Mouse (Mus musculus) intestine, postnatal 0 days (tissue): ENCODE measurements around the gene Rad51b. TPM values are rescaled to one million over a fixed set of nuclear protein-coding genes. Genes with fewer than 3 reads are reported as not detected.

ENCODE experiments used
- ATAC-seq: fragments of 200-750 bp; cut with Nextera tagmentation; 2 replicates; pipeline ENCODE4 v1.8.0; 2017; ENCODE audit warnings: mild to moderate bottlenecking, moderate TSS enrichment, moderate library complexity
- H3K27ac ChIP-seq: fragments of 300-500 bp; sonication (generic); 2 replicates; pipeline ENCODE4 v1.5.1; 2014; ENCODE audit warnings: mild to moderate bottlenecking, low read depth, low read length, moderate library complexity
- H3K27me3 ChIP-seq: fragments of 300-500 bp; sonication (generic); replicated peaks from 2 replicates; pipeline ENCODE4 v1.6.1; 2014; ENCODE audit warnings: low read length, mixed read lengths; ENCODE audit not compliant: control insufficient read depth, insufficient read depth
- H3K36me3 ChIP-seq: fragments of 300-500 bp; sonication (generic); 2 replicates; pipeline ENCODE4 v1.6.1; 2014; ENCODE audit warnings: mild to moderate bottlenecking, moderate library complexity; ENCODE audit not compliant: control insufficient read depth, insufficient read depth
- H3K4me1 ChIP-seq: fragments of 300-500 bp; sonication (generic); replicated peaks from 2 replicates; pipeline ENCODE4 v1.6.1; 2014; ENCODE audit warnings: antibody characterized with exemption, low read length, mixed read lengths; ENCODE audit not compliant: control insufficient read depth, insufficient read depth
- H3K4me2 ChIP-seq: fragments of 300-500 bp; sonication (generic); replicated peaks from 2 replicates; pipeline ENCODE4 v1.6.1; 2014; ENCODE audit warnings: low read depth, mild to moderate bottlenecking, moderate library complexity
- H3K4me3 ChIP-seq: fragments of 300-500 bp; sonication (generic); 2 replicates; pipeline ENCODE4 v1.5.1; 2014; ENCODE audit warnings: low read depth, low read length
- H3K9ac ChIP-seq: fragments of 300-500 bp; sonication (generic); 2 replicates; pipeline ENCODE4 v1.6.1; 2014; ENCODE audit warnings: mild to moderate bottlenecking, low read depth, low read length
- H3K9me3 ChIP-seq: fragments of 300-500 bp; sonication (generic); 2 replicates; pipeline ENCODE4 v1.6.1; 2016; ENCODE audit warnings: mixed run types; ENCODE audit not compliant: control insufficient read depth
- CTCF ChIP-seq: sonication (generic); IDR thresholded peaks from 2 replicates; pipeline ENCODE4 v1.5.1; 2016; ENCODE audit warnings: low read depth, mild to moderate bottlenecking, control low read depth, antibody characterized with exemption, moderate library complexity
- WGBS: fragments of 180-500 bp; shearing (Covaris S2); extraction: QIAGEN DNeasy Blood & Tissue Kit; methylation state at CpG from one replicate; pipeline ENCODE4 v1.1.7; 2014; 5-methylcytosine and 5-hydroxymethylcytosine counted together
- polyA plus RNA-seq: library from polyadenylated mRNA; unstranded; fragments of >200 nt; fragmentation: Nextera tagmentation; extraction: Ambion mirVana; gene quantifications from 2 replicates; pipeline ENCODE4 v1.2.1, GENCODE M21; 2015

The Rad51b gene
- polyA plus RNA-seq, 1 experiment from 2014 or later: 1.9 TPM

DNA sequence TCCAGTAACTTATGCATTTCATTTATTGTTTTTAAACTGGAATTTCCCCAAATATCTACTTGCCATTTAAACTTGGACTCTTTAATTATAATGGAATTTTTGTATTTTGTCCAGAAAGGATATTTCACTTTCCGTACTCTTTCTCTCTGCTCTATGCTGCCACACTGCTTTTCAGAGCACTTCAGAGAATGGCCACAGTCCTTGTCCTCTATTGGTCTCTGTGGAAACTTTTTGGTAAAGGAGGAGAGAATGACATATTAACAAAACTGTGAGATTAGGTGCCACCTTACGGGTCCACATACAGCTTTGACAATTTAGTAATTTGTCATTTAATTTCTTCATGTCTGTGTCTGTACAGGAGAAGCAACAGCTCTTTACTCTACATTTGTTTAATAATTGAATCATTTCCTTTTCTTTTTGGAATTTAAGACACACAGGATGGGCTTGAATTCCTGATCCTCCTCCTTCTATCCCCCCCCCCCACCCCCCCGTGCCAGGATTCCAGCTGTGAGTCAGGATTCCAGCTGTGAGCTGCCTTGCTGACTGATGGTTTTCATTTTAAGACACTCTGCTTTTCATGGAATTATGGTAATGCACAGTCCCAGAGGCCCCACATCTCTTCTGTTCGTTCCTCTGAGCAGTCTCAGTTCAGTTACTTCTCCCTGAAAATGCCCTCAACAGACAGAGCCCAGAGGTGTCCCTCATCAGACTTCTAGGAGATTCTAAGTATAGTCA is 112.2 kb downstream of the Rad51b start:
- Histone ChIP-seq H3K9ac (no peak overlapping the region), H3K27me3 (no peaks in the 10 kb centered on the region), H3K36me3 (no peaks in the 10 kb centered on the region), H3K4me3 (no peak overlapping the region), H3K27ac (no peak overlapping the region), H3K4me1 (no peaks in the 10 kb centered on the region), H3K4me2 (no peak overlapping the region), H3K9me3 (no peaks in the 10 kb centered on the region)
- ATAC-seq: no peak
- 69% methylated on average over 3 of the region's 4 CpGs for WGBS
- no peak for TF ChIP-seq CTCF

DNA sequence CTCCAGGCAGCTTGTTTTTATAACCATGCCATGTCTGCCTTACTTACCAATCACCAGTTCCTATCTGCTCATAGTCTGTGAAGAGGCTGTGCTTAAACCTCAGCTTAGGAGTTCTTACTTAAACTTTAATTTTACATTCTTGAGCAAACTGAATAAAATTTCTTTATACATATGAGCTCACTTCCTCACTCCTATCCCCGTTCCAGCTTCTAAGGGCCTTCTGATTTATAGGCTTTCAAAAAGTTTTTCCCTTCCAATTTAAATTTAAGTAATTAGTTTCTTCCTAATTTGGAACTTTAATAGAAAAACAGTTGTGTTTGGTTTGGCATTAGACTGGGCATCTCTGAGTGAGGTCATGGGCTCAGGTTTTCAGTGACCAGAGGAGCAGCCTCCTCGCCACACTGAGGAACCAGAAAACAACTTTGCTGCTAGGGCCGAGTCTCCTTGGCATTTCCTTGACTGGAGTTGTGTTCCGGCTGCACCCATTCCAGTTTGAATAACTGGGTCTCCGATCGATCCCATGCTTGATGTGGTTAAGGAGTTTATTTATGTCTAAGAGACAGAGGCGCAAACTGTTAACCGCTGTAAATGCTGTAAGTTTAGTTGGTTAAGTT is 115.9 kb downstream of the Rad51b start:
- Histone ChIP-seq H3K27ac (no peak overlapping the region), H3K27me3 (no peaks in the 10 kb centered on the region), H3K4me2 (no peak overlapping the region), H3K36me3 (no peaks in the 10 kb centered on the region), H3K9ac (no peak overlapping the region), H3K4me3 (no peak overlapping the region), H3K4me1 (no peaks in the 10 kb centered on the region), H3K9me3 (no peaks in the 10 kb centered on the region)
- WGBS: 70% methylated on average over 8 of the region's 8 CpGs
- no peak for TF ChIP-seq CTCF
- ATAC-seq: no peak

DNA sequence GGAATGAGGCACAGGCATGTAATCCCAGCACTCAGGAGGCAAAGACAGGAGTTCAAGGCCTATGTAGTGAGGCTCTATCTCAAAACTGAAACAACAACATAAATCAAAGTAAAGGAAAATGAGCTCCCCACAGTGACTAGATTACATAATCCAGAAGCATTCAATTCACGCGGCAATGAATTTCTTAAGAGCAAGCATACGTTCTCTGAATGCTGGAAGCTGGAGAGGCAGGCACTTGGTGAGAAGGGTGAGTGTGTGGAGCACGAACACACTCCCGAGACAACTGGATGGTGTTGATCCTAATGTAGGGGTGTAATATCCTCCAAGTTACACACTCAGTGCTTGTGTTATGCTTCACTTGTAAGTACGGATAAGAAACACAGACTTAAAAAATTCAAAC is 120.3 kb downstream of the Rad51b start:
- no peak overlapping the region for H3K4me2 ChIP-seq
- no peak overlapping the region for H3K4me3 ChIP-seq
- 70% methylated on average over 6 of the region's 6 CpGs for WGBS
- no peaks in the 10 kb centered on the region for H3K27me3 ChIP-seq
- H3K27ac ChIP-seq: no peak overlapping the region
- H3K4me1 ChIP-seq: no peaks in the 10 kb centered on the region
- no peaks in the 10 kb centered on the region for H3K36me3 ChIP-seq
- TF ChIP-seq CTCF: no peak
- H3K9ac ChIP-seq: no peak overlapping the region
- no peak for ATAC-seq
- H3K9me3 ChIP-seq: no peaks in the 10 kb centered on the region

DNA sequence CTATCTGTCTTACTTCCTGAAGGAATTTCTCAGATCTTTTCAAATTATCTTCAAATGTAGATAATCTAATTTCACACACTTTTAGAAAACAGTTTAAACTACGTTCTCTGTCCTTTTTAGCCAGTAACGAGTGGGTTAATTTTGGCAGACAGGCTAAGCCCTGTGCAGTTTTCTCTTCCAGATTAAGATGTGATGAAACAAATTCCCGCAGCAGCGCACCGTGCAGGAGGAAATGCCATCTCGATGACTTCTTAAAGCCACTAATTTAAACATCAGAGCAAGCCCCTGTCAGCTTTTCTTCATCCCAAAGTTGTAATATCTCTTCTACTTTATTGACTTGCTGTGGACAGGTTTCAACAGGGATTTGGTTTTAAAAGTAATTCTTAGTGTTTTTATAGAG is 123.5 kb downstream of the Rad51b start:
- Histone ChIP-seq H3K27me3 (no peaks in the 10 kb centered on the region), H3K9me3 (no peaks in the 10 kb centered on the region), H3K27ac (no peak overlapping the region), H3K36me3 (no peaks in the 10 kb centered on the region), H3K9ac (no peak overlapping the region), H3K4me2 (no peak overlapping the region), H3K4me1 (no peaks in the 10 kb centered on the region), H3K4me3 (no peak overlapping the region)
- WGBS: 37% methylated on average over 6 of the region's 6 CpGs
- TF ChIP-seq CTCF: no peak
- no peak for ATAC-seq

DNA sequence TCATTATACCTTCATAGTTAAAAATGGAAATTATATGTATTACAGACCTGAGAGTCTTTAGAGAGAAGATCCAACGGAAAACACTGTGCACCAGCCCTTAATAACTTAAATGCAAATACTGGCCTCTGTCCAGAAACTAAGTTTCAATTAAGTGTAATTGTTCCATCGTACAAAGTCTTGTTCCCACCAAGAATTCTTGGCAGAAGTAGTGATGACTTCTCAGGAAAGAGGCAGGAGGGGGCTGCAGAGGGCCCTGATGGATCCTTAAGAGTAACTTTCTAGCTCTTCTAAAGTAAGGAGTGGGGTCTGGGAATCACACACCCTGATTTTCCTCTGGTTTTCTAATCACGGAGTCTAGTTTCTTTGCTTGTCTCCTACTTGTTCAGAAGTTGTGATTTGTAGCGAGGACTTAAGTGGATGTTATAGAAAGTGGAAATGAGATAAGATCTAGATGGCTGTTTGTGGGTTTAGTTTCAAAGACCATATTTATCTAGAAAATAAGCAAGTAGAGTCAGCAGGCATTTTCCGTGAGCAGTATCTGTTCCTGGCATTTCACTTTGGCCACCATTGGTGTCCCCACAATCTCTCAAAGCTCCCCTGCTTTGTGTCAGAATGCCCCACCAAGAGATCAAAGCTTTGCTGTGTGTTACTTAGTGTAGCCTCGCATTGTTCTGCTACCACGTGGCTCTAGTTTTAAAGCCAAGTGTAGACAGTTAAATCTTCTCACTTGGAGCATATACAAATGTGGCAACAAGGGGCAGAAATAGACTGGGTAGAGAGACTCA is 132.6 kb downstream of the Rad51b start:
- WGBS: 57% methylated on average over 7 of the region's 7 CpGs
- no peak for TF ChIP-seq CTCF
- H3K4me2 ChIP-seq: no peak overlapping the region
- no peaks in the 10 kb centered on the region for H3K27me3 ChIP-seq
- no peak overlapping the region for H3K4me3 ChIP-seq
- H3K36me3 ChIP-seq: no peaks in the 10 kb centered on the region
- no peak overlapping the region for H3K27ac ChIP-seq
- no peaks in the 10 kb centered on the region for H3K4me1 ChIP-seq
- H3K9me3 ChIP-seq: no peaks in the 10 kb centered on the region
- no peak for ATAC-seq
- H3K9ac ChIP-seq: no peak overlapping the region

DNA sequence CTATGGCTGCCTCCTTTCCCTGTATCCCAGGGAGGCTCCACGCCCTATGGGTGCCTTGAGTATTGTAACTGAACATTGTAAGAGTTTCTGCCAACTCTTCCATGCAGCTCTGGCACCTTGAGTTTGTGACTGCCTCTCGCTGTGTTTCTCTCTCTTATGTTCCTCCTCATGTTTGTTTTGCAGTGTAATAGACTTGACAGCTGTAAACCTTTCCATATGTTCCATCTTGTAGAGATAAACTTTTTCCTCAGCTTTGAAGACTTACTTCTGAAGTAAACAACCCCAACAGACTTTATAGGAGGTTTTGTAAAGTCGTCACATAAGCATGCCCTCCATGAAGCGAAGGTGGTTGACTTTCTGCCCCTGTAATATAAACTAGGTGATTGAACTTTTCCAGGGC is 134.1 kb downstream of the Rad51b start:
- H3K27me3 ChIP-seq: no peaks in the 10 kb centered on the region
- no peaks in the 10 kb centered on the region for H3K36me3 ChIP-seq
- TF ChIP-seq CTCF: no peak
- no peak for ATAC-seq
- H3K27ac ChIP-seq: no peak overlapping the region
- no peak overlapping the region for H3K9ac ChIP-seq
- H3K4me2 ChIP-seq: no peak overlapping the region
- no peaks in the 10 kb centered on the region for H3K9me3 ChIP-seq
- 68% methylated on average over 4 of the region's 4 CpGs for WGBS
- H3K4me3 ChIP-seq: no peak overlapping the region
- no peaks in the 10 kb centered on the region for H3K4me1 ChIP-seq
